Mouse (Mus musculus) CH12.LX (cell line): Measurements from ENCODE around the gene Slc35e2.
"Not testable (repeated sequence)": the region's sequence is repeated elsewhere in the genome, so short reads cannot be mapped to it uniquely, and the experiment has no call there.

ENCODE experiments used
- CHD2 ChIP-seq: IDR thresholded peaks from 2 replicates; pipeline ENCODE4 v1.6.1; 2011; ENCODE audit warnings: low read length, improper control_type of control experiment
- CTCF ChIP-seq, 2 experiments: IDR thresholded peaks in 1 of 2; conservative IDR thresholded peaks in 1 of 2; 2 replicates each; pipeline ENCODE4 v1.5.1; 2011 to 2012; ENCODE audit warnings: low read depth in 2 of 2, low read length in 2 of 2, improper control_type of control experiment in 1 of 2, inconsistent platforms in 1 of 2, mild to moderate bottlenecking in 1 of 2, moderate library complexity in 1 of 2
- E2F4 ChIP-seq: IDR thresholded peaks from 2 replicates; pipeline ENCODE4 v1.6.1; 2011; ENCODE audit warnings: low read depth, low read length, improper control_type of control experiment; ENCODE audit not compliant: insufficient replicate concordance
- EP300 ChIP-seq: IDR thresholded peaks from 2 replicates; pipeline ENCODE4 v1.6.1; 2011; ENCODE audit warnings: low read length, improper control_type of control experiment
- HCFC1 ChIP-seq: IDR thresholded peaks from 2 replicates; pipeline ENCODE4 v1.6.1; 2012; ENCODE audit warnings: low read depth, mild to moderate bottlenecking, inconsistent platforms, low read length, improper control_type of control experiment
- MAX ChIP-seq: IDR thresholded peaks from 2 replicates; pipeline ENCODE4 v1.6.1; 2011; ENCODE audit warnings: low read length, improper control_type of control experiment
- MAZ ChIP-seq: IDR thresholded peaks from 2 replicates; pipeline ENCODE4 v1.6.1; 2012; ENCODE audit warnings: low read depth, mild to moderate bottlenecking, inconsistent platforms, low read length, improper control_type of control experiment, moderate library complexity
- POLR2A ChIP-seq: IDR thresholded peaks from 2 replicates; pipeline ENCODE4 v1.6.1; 2011; ENCODE audit warnings: low read depth, mild to moderate bottlenecking, improper control_type of control experiment, low read length
- TBP ChIP-seq: conservative IDR thresholded peaks from 2 replicates; pipeline ENCODE4 v1.6.1; 2011; ENCODE audit warnings: low read depth, low read length, improper control_type of control experiment
- USF1 ChIP-seq: IDR thresholded peaks from 2 replicates; pipeline ENCODE4 v1.6.1; 2014; ENCODE audit warnings: low read depth, mild to moderate bottlenecking, inconsistent platforms, low read length, improper control_type of control experiment
- USF2 ChIP-seq: conservative IDR thresholded peaks from 2 replicates; pipeline ENCODE4 v1.6.1; 2011; ENCODE audit warnings: low read depth, low read length, improper control_type of control experiment
- ZC3H11A ChIP-seq: IDR thresholded peaks from 2 replicates; pipeline ENCODE4 v1.6.1; 2012; ENCODE audit warnings: low read depth, mild to moderate bottlenecking, inconsistent platforms, low read length, improper control_type of control experiment
- ZKSCAN1 ChIP-seq: IDR thresholded peaks from 2 replicates; pipeline ENCODE4 v1.6.1; 2012; ENCODE audit warnings: low read depth, inconsistent platforms, low read length, improper control_type of control experiment, borderline replicate concordance

DNA sequence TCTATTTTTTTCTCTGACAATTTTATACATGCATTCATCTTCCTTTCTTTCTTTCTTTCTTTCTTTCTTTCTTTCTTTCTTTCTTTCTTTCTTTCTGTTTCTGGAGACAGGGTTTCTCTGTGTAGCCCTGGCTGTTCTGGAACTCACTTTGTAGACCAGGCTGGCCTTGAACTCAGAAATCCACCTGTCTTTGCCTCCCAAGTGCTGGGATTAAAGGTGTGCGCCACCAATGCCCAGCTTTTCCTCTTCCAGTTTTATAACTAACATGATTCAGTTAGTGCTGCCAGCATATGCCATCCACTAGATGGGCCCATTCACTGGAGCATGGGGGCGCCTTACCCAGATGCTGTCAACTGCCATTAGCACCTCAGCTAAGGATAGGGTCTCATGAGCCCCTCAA, 44.1 kb downstream of the Slc35e2 start, which contains the start of gene Gm10563:
- TF ChIP-seq ZC3H11A; CHD2; MAZ; USF2; CTCF (conservative IDR thresholded peaks at IDR 0.05 in 1 of 2, IDR thresholded peaks at IDR 0.05 in 1 of 2; ENCODE audit: low read depth in 2 of 2, low read length in 2 of 2); TBP; MAX; EP300; E2F4; POLR2A; ZKSCAN1; USF1; HCFC1: not testable (repeated sequence)
